Mouse (Mus musculus) liver, embryonic 11.5 days (tissue): ENCODE measurements at regions not wholly inside any gene's neighbourhood (a gene's known extent, or its start where the extent isn't known, plus 50 kb on each side); places are given as distances from the start of the nearest gene placed in this dataset.

Experiments
- ATAC-seq: fragments of 200-750 bp; cut with Nextera tagmentation; replicated peaks from 2 replicates; pipeline ENCODE4 v1.8.0; 2017; ENCODE audit warnings: moderate number of reproducible peaks, mild to moderate bottlenecking, moderate TSS enrichment, moderate library complexity; ENCODE audit not compliant: low FRiP score
- DNase-seq: peaks from one replicate; pipeline ENCODE4 v3.0.0-alpha.2; 2017; ENCODE audit warnings: low spot score
- H3K27ac ChIP-seq: fragments of 300-500 bp; sonication (generic); 2 replicates; pipeline ENCODE4 v1.5.1; 2014; ENCODE audit warnings: mild to moderate bottlenecking, low read depth, low read length, control low read depth
- H3K27me3 ChIP-seq: fragments of 300-500 bp; sonication (generic); replicated peaks from 2 replicates; pipeline ENCODE4 v1.6.1; 2014; ENCODE audit warnings: low read length, mixed read lengths; ENCODE audit not compliant: control insufficient read depth, insufficient read depth
- H3K36me3 ChIP-seq: fragments of 300-500 bp; sonication (generic); 2 replicates; pipeline ENCODE4 v1.6.1; 2014; ENCODE audit warnings: mild to moderate bottlenecking, low read length, moderate library complexity, mixed read lengths; ENCODE audit not compliant: control insufficient read depth, insufficient read depth
- H3K4me1 ChIP-seq: fragments of 300-500 bp; sonication (generic); replicated peaks from 2 replicates; pipeline ENCODE4 v1.6.1; 2014; ENCODE audit warnings: low read length, mixed read lengths; ENCODE audit not compliant: control insufficient read depth, insufficient read depth
- H3K4me2 ChIP-seq: fragments of 300-500 bp; sonication (generic); 2 replicates; pipeline ENCODE4 v1.6.1; 2014; ENCODE audit warnings: mild to moderate bottlenecking, control low read depth, moderate library complexity
- H3K4me3 ChIP-seq: fragments of 300-500 bp; sonication (generic); 2 replicates; pipeline ENCODE4 v1.5.1; 2014; ENCODE audit warnings: low read depth, low read length, control low read depth
- H3K9ac ChIP-seq: fragments of 300-500 bp; sonication (generic); 2 replicates; pipeline ENCODE4 v1.6.1; 2014; ENCODE audit warnings: low read depth, low read length, control low read depth
- H3K9me3 ChIP-seq: fragments of 300-500 bp; sonication (generic); 2 replicates; pipeline ENCODE4 v1.6.1; 2016; ENCODE audit warnings: low read length, inconsistent platforms, mixed read lengths; ENCODE audit not compliant: control insufficient read depth
- WGBS: fragments of 180-500 bp; shearing (Covaris S2); extraction: QIAGEN DNeasy Blood & Tissue Kit; methylation state at CpG from one replicate; pipeline ENCODE4 v1.1.7; 2014; 5-methylcytosine and 5-hydroxymethylcytosine counted together

DNA sequence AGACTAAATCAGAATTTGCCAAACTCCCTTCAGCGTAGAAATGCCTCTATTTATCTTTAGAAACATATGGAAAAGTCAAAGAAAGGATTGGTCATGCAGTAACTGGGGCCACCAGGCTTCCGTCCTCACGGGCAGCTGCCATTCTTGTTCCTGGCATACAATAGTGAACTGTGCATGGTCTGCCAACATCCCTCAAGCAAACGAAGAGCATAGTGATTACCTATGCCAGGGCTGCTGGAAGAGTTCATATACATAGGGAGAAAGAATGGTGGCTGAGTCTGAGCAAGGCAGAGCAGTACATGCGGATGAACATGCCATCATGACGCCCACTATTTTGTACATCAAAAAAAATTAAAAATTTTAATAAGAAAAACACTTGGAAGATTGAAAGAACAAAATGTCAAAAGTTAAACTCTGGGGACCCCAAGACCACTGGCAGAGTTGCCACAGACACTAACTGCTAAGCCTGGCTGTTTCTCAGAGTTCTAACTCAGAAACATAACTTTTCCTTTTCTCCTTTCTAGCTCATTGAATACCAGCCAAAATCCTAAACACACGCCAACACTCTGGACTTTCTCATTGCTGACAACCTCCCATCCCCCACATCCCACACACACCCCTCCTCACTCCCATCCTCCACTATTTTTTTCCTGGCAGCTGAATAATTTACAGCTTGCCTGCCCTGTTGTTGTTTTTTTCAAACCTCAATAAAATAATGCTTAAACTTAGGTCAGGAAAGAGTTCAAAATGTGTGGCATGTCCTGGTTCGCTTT, 989.1 kb downstream of the 4930447A16Rik start:
- 80% methylated on average over 8 of the region's 8 CpGs for WGBS
- no peak overlapping the region for H3K27ac ChIP-seq
- no peaks in the 10 kb centered on the region for H3K4me1 ChIP-seq
- ATAC-seq (no peak), DNase-seq (peak; percentile 27)
- H3K4me3 ChIP-seq, result no peak overlapping the region
- H3K36me3 ChIP-seq, result no peaks in the 10 kb centered on the region
- no peaks in the 10 kb centered on the region for H3K27me3 ChIP-seq
- H3K9me3 ChIP-seq, result no peaks in the 10 kb centered on the region
- H3K9ac ChIP-seq, result no peak overlapping the region
- no peak overlapping the region for H3K4me2 ChIP-seq

DNA sequence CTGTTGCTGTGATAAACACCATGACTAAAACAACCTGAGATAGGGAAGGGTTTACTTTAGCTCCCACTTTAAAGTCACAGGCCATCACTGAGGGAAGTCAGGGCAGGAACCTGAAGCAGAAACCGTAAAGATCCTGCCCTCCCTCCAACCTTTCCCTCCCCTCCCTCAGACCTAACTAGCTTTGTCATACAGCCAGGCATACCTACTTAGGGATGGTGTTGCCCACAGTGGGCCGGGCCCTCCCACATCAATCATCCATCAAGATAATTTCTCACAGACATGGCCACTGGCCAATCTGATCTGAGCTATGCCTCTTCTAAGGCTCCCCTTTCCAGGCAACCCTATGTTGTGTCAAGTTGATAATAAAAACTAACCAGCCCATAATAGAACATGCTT, 989.7 kb downstream of the 4930447A16Rik start:
- Histone ChIP-seq H3K36me3 (no peaks in the 10 kb centered on the region), H3K9ac (no peak overlapping the region), H3K4me3 (no peak overlapping the region), H3K27ac (no peak overlapping the region), H3K27me3 (no peaks in the 10 kb centered on the region), H3K4me2 (no peak overlapping the region), H3K4me1 (no peaks in the 10 kb centered on the region), H3K9me3 (no peaks in the 10 kb centered on the region)
- ATAC-seq, result no peak
- WGBS, result 56% methylated on average over 2 of the region's 2 CpGs
- DNase-seq, result peak; percentile 20

DNA sequence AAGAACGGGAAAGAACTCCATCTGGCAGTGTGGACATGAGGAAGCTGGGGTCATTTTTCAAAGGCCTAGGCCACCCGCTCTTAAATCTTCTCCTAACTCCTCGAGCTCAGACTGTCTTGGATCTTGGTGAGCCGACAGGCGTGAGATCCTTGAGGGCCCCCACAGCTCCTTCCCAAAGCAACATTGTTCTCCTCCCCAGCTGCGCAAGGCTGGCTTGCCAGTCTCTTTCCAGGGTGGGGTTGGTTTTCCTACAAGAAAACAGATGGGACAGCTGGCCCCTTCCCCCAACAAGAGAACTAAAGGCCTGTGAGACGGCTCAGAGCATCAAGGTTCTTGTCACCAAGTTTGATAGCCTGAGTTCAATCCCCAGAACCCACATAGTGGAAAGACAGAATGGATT, 994.3 kb downstream of the 4930447A16Rik start:
- Histone ChIP-seq H3K4me1 (peaks cover 6% of the 10 kb centered on the region), H3K4me3 (no peak overlapping the region), H3K9ac (no peak overlapping the region), H3K4me2 (no peak overlapping the region), H3K27ac (no peak overlapping the region), H3K9me3 (no peaks in the 10 kb centered on the region), H3K36me3 (no peaks in the 10 kb centered on the region), H3K27me3 (no peaks in the 10 kb centered on the region)
- DNase-seq, result peak; percentile 23
- 61% methylated on average over 7 of the region's 7 CpGs for WGBS
- ATAC-seq, result no peak

DNA sequence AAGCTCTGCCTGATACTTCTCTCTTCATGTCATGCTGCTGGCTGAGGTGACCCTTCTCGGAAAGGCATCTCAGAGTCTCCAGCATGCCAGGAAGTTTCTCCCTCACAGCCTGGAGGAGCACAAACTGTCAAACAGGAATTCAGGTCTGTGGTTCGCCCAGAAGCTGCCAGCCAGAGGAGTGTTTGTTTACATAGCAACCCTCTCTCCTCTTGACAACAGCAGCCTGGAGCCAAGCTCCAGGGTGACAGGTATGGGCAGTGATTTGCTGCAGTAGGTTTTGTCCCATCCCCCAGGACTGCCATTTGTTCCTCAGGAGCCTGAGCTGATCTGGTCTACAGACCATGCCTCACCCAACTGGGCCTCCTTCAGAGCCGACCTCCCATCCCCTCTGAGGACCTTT, 995.4 kb downstream of the 4930447A16Rik start:
- peaks cover 6% of the 10 kb centered on the region for H3K4me1 ChIP-seq
- H3K36me3 ChIP-seq, result no peaks in the 10 kb centered on the region
- H3K27me3 ChIP-seq, result no peaks in the 10 kb centered on the region
- DNase-seq (peak; percentile 23), ATAC-seq (no peak)
- no peak overlapping the region for H3K9ac ChIP-seq
- no peaks in the 10 kb centered on the region for H3K9me3 ChIP-seq
- 38% methylated on average over 3 of the region's 3 CpGs for WGBS
- no peak overlapping the region for H3K4me2 ChIP-seq
- H3K4me3 ChIP-seq, result no peak overlapping the region
- H3K27ac ChIP-seq, result no peak overlapping the region

DNA sequence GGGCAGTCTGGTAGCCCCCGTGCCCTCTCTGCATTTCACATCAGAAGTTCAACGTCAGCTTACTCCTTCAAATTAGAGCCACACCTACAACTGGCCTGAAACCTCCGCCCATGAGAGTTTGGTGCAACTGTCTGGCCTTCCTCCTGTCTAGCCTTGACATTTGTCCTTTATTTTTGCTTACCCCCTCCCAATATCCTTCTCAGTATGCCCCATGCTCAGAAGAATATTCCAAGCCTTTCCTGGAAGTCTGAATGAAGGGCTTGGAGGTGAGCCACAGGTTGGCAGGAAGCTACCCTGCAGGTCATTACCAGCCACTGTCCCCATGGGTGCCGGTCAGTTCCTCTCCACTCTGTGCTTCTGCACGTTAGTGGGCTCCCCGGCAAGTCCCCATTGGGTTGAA, 997.4 kb downstream of the 4930447A16Rik start:
- WGBS, result 69% methylated on average over 6 of the region's 6 CpGs
- H3K4me3 ChIP-seq, result no peak overlapping the region
- peaks cover 6% of the 10 kb centered on the region for H3K4me1 ChIP-seq
- H3K4me2 ChIP-seq, result no peak overlapping the region
- no peaks in the 10 kb centered on the region for H3K36me3 ChIP-seq
- H3K9ac ChIP-seq, result no peak overlapping the region
- H3K9me3 ChIP-seq, result no peaks in the 10 kb centered on the region
- H3K27ac ChIP-seq, result no peak overlapping the region
- no peaks in the 10 kb centered on the region for H3K27me3 ChIP-seq
- DNase-seq (no peak), ATAC-seq (no peak)

DNA sequence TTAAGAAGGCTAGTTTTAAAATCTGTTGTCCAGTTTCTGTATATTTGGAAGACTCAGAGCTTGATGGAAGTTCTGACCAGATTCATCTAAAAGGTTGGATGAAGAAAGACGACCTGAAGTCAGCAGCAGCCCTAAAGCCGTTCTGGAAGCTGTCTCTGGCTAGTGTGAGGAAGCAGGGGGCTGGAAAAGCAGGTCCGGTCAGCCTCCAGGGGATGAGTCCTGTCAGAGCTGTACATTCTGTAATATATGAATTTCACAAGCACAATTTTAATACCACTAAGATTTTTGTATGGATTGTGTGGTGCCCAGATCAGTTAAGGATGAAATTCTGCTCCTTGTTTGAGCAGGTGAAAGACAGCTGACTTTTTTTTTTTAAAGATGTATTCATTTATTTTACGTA, 1000.2 kb downstream of the 4930447A16Rik start:
- 76% methylated on average over 4 of the region's 4 CpGs for WGBS
- H3K4me3 ChIP-seq, result no peak overlapping the region
- H3K9ac ChIP-seq, result no peak overlapping the region
- peaks cover 6% of the 10 kb centered on the region for H3K4me1 ChIP-seq
- no peak for DNase-seq
- H3K4me2 ChIP-seq, result no peak overlapping the region
- H3K9me3 ChIP-seq, result no peaks in the 10 kb centered on the region
- no peaks in the 10 kb centered on the region for H3K36me3 ChIP-seq
- H3K27ac ChIP-seq, result no peak overlapping the region
- no peaks in the 10 kb centered on the region for H3K27me3 ChIP-seq
- no peak for ATAC-seq

DNA sequence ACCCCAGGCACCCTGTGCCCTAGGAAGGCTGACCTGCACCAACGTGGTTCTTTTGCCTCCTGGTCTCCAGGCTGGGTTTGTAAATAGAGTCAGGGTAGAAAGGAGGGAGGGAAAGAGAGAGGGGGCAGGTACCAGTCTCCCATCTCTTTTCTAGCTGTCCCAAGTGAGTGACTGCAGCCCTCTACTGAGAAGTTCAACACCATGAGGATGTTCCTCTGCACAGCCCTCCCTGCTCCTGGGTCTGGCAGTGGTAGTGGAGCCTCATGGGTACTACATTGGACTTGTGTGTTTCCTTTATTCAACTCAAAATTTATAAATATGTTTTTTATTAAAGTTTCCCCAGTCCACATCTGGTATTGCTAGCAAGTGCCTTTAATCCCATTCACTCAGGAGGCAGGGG, 1002.6 kb downstream of the 4930447A16Rik start:
- 38% methylated on average over 1 of the region's 1 CpGs for WGBS
- ATAC-seq, result no peak
- Histone ChIP-seq H3K4me1 (no peaks in the 10 kb centered on the region), H3K9me3 (no peaks in the 10 kb centered on the region), H3K4me3 (no peak overlapping the region), H3K36me3 (no peaks in the 10 kb centered on the region), H3K9ac (no peak overlapping the region), H3K27me3 (no peaks in the 10 kb centered on the region), H3K27ac (no peak overlapping the region), H3K4me2 (no peak overlapping the region)
- peak; percentile 22 for DNase-seq

DNA sequence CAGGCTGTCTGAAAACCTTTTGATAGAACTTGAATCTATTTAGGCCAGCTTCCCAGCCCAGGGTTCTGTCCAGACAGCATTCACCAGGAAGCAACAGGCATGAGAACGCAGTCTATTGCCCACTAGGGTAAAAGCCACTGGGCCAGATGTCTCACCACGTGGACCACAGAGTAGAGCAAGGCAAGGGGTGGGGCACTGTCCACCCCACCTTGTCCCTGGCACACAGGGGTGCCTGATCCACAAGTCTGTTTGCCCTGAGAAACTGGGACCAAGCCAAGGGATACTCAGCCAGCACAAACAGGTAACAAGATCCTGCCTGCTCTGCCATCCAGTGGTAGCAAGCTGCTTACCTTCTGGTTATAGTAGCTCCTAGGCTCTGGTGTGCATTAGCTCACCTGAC, 1006.3 kb downstream of the 4930447A16Rik start:
- DNase-seq (no peak), ATAC-seq (no peak)
- Histone ChIP-seq H3K9ac (no peak overlapping the region), H3K4me2 (no peak overlapping the region), H3K27ac (no peak overlapping the region), H3K4me1 (no peaks in the 10 kb centered on the region), H3K27me3 (no peaks in the 10 kb centered on the region), H3K4me3 (no peak overlapping the region), H3K36me3 (no peaks in the 10 kb centered on the region), H3K9me3 (peaks cover 9% of the 10 kb centered on the region; the same call in 1 of the 2 replicates)
- WGBS, result 54% methylated on average over 2 of the region's 2 CpGs

DNA sequence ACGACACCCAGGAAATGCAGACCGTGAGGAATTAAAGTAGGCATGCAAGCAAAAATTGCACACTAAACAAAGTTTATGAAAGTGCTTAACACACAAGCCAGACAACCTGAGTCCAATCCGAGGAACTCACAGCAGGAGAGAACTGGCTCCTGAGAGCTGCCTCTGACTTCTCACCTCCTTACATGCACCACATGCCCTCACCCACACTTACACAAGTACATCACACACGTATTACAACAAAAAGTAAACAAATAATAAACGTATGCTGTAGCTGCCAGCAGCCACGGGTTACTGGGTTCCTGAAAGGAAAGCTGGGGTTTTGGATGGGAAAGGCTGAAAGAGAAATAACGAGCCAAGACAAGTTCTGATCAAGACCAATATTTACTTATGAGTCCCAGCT, 1008.0 kb downstream of the 4930447A16Rik start:
- no peak for ATAC-seq

More for the DNA sequence above, 1008.0 kb downstream of the 4930447A16Rik start:
- H3K4me1 ChIP-seq, result no peaks in the 10 kb centered on the region
- H3K27me3 ChIP-seq, result no peaks in the 10 kb centered on the region
- peaks cover 9% of the 10 kb centered on the region; the same call in 1 of the 2 replicates for H3K9me3 ChIP-seq
- H3K4me3 ChIP-seq, result no peak overlapping the region
- no peaks in the 10 kb centered on the region for H3K36me3 ChIP-seq
- no peak overlapping the region for H3K9ac ChIP-seq
- 83% methylated on average over 7 of the region's 7 CpGs for WGBS
- no peak overlapping the region for H3K4me2 ChIP-seq
- no peak for DNase-seq
- no peak overlapping the region for H3K27ac ChIP-seq
